Mouse (Mus musculus) hindbrain, embryonic 10.5 days (tissue): Measurements from ENCODE around the gene Cryge. TPM values are rescaled to one million over a fixed set of nuclear protein-coding genes. Genes with fewer than 3 reads are reported as not detected.

Source experiments
- polyA plus RNA-seq: library from polyadenylated mRNA; unstranded; fragments of >200 nt; fragmentation: Nextera tagmentation; extraction: Ambion mirVana; gene quantifications from 2 replicates; pipeline ENCODE4 v1.2.1, GENCODE M21; 2016

Cryge gene
- polyA plus RNA-seq, 1 experiment from 2014 or later, result 0.30 TPM

Other genes with a start within 250 kb of the Cryge start
- gene Plekhm3, start 94.3 kb downstream of the Cryge start, polyA plus RNA-seq, result 9.2 and 9.8 TPM in 2 replicates
- 0.22 and 0.34 TPM in 2 replicates for gene Akr1cl, start 18.4 kb downstream of the Cryge start, polyA plus RNA-seq
- not detected in 2 replicates for gene Crygd, start 12.3 kb upstream of the Cryge start, polyA plus RNA-seq
- 0.27 TPM in 1 of 2 replicates, not detected in the other for gene Crygc, start 22.5 kb upstream of the Cryge start, polyA plus RNA-seq
- not detected in 2 replicates for gene Crygb, start 31.1 kb upstream of the Cryge start, polyA plus RNA-seq
- not detected in 2 replicates for gene Cryga, start 52.2 kb upstream of the Cryge start, polyA plus RNA-seq
- gene Gm28845, start 68.4 kb upstream of the Cryge start, polyA plus RNA-seq, result not detected in 2 replicates
- gene D630023F18Rik, start 72.1 kb upstream of the Cryge start, polyA plus RNA-seq, result 0.21 and 0.30 TPM in 2 replicates
- gene Idh1, start 135.4 kb upstream of the Cryge start, polyA plus RNA-seq, result 279 and 332 TPM in 2 replicates
- 13.5 and 13.7 TPM in 2 replicates for gene Pikfyve, start 135.5 kb upstream of the Cryge start, polyA plus RNA-seq
- gene Pth2r, start 230.9 kb upstream of the Cryge start, polyA plus RNA-seq, result 0.12 and 0.35 TPM in 2 replicates